Mouse (Mus musculus) T-cell, adult 2 months (primary cell): Measurements from ENCODE around the gene Rhobtb1.

Experiments used
- DNase-seq: peaks from one replicate; pipeline ENCODE4 v3.0.0; 2022; ENCODE audit warnings: low spot score

The Rhobtb1 gene

DNA sequence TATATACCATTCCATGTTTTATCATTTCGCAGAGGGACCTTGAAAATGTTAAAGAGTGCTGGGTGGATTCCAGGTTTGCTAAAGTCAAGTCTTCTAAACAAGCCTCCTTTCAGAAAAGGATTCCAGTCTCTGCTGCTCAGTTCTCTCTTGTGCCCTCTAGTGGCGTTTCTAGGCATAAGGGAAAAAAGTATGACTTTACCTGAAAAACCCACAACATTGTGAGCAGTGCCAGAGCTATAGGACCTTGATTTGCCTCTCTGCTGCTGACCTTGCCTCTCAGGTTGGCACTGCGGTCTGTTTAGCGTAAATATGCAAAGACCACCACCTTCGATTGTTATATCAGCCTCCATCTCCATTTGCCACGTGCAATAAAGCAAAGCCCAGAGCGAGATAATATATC lies 13.9 kb downstream of the Rhobtb1 start:
- DNase-seq, result no peak

DNA sequence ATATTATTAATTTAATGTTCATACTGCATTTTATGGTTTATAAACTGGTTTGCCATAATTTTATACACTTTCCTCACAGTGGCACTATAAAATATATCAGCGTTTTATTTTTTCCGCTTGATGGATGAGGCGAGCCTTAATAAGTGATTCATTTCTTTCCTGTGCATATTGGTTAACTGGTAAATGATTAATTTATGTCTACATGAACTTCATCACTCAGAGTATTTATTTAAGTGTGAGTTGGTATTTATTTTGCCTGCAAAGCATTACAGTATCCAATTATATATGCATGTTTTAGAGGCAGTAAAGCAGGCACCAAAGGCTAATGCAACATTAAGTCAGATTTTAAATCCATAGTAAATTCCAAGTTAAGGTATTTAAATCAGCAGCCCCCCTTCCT lies 14.6 kb downstream of the Rhobtb1 start:
- no peak for DNase-seq

DNA sequence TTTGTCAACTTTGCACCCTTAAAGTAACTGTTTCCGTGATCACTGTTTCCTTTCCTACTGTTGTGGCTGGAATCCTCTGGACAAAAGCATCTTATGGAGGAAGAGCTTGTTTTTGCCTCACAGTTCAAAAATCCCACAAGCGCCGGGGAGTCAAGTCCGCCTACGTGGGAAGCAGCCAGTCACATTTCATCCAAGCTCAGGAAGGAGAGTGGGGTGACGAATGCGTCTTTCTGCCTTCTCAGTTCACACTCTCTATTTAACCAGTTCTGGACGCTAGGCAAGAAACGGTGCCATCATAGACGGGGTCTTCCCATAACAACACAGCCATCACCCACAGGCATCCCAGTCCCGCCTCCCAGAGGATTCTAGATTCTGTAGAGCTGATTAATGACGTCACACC lies 15.3 kb downstream of the Rhobtb1 start:
- DNase-seq, result no peak

DNA sequence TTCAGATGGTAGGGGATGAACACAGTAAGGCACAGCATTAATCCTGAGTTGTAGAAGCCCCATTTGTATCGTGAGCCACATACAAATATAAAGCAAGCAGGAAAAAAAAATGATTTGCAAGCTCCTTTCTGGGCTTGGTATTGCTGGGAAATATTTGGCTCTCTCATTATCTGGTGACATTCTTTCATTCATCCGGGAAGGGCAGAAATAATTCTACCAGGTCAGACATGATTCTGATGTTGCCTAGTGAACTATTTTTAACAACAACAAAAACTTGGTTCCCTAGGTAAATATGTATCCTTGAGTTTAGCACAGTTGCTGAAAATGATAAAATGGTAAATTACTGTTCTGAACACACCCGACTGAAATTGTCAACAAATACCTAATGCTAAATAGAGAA lies 21.2 kb downstream of the Rhobtb1 start:
- no peak for DNase-seq

DNA sequence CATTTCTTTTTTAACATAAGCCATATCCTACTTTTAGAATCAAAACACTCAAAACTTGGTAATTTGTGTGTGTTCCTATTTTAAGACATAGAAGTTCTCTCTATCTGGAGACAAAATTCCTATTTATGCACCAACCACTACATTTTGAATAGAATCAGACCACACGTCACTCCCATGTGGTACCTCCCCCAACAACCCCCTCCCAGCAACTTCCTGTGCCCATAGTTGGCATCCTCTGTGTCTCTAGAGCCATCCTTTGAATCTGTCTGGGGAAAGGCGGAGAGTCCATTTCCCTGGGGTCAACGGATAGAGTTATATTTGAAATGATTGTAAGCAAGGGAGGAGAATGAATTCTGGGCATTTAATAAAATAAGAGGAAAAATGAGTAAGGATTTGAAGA lies 24.9 kb downstream of the Rhobtb1 start:
- no peak for DNase-seq

GRCm38 (mm10) chr10:69179341-69179740 lies 28.1 kb downstream of the Rhobtb1 start:
- no peak for DNase-seq

DNA sequence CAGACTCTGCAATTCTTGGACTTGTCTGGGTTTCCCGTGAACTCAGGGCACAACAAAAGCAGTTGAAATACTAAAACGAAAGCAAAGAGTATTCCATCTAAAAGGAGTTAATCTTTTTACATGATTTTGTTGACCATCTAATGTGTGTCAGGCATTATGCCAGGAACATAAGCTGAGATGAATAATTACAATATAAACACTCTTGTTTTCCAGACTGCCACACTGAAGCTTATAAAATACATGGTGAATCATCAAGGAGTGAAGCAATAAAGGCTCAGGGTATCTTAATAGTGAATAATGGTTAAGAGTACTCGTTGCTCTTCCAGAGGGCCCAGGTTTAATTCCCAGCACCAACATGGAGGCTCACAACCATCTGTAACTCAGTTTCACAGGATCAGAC lies 29.8 kb downstream of the Rhobtb1 start:
- no peak for DNase-seq

GRCm38 (mm10) chr10:69184903-69185302 lies 33.7 kb downstream of the Rhobtb1 start:
- DNase-seq, result no peak

- DNase-seq, result no peak
These were observed 34.2 kb downstream of the Rhobtb1 start for GRCm38 (mm10) chr10:69185431-69185830.

- peak; percentile 17 for DNase-seq
These were observed 35.0 kb downstream of the Rhobtb1 start for GRCm38 (mm10) chr10:69185894-69186893.

- no peak for DNase-seq
These were observed 36.7 kb downstream of the Rhobtb1 start for GRCm38 (mm10) chr10:69187773-69188443.

DNA sequence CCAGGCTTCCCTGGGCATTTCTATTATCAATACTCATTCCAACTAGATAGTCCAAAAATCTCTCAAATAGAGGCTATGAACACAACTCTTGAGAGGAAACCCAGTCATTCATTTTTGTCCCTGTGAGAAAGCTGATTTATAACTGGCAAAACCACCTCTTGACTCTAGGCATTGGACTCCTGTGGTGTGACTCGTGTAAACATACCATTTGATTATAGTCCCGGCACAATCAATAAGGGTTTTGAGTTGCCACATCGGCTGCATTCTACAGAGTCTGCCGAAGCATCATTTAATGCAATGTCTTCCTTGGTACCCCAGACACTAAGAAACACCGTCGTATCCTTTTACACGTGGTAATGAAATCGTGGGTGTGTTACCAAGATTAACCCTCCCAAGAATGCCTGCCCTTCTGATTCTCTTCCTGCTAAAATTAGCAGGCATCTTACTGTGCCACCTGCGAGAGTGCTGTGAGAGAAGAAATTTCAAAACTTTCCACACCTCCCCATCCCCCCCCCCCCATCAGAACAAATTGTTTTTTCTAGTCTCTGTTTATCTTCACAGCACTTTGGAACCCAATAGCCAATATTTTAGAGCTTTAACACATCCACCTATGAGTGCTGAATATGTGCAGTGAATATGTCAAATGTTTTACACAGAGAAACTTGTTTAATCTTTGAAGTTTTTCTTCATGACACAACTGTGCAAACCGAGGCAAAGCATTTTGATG lies 39.4 kb downstream of the Rhobtb1 start:
- DNase-seq, result no peak

- no peak for DNase-seq
These were observed 41.0 kb downstream of the Rhobtb1 start for GRCm38 (mm10) chr10:69192266-69192665.

DNA sequence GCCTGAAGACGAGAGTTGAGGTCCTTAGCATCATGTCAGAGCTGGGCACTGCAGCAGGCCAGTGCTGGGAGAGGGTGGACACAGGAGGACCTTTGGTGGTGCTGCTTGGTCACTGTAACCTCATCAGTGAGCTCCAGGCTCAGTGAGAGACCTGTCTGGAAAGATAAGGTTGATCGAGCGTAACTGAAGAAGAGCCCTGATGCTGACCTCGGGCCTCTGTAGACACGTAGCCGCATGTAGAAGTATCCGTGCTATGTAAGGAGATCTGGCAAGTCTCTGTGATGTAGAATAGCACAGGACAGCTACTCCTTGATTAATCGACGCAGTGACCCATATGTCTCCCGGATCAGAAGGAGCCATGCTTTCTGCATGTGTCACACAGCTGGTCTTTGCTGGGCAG lies 42.5 kb downstream of the Rhobtb1 start:
- DNase-seq, result no peak

DNA sequence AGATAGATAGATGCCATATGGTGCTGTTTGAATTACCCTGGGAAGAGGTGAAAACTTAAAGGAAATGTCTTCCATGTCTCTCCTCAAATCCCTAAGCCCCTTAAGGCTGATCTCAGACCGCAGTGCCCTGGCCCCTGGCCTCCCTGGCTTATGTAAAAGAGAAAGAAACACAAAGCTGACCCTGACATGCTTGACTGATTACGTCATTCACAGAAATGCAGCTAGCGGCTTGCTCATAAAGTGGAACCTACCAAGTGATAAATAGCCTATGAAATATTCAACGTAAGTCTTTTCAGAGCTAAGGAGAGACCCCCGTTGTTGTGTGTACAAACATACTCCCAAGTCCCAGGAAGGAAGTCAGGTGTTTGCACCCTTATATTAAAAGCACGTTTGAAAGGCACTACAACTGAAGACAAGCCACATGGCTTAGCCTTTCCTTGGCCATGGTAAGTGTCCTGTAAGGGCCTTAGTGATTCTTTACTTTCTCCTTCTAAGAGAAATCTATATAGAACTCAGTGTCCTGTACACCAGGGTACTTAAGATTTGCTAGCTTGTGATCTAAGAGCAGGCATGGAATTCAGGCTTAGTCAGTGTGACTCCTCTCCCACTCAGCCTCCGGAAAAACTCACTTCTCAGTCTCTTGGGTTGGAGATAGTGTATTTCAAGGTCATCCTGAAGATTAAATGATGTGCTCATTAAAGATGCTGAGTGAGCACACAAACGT lies 53.6 kb downstream of the Rhobtb1 start:
- DNase-seq, result no peak

- DNase-seq, result no peak
These were observed 54.8 kb downstream of the Rhobtb1 start for GRCm38 (mm10) chr10:69206081-69206480.

DNA sequence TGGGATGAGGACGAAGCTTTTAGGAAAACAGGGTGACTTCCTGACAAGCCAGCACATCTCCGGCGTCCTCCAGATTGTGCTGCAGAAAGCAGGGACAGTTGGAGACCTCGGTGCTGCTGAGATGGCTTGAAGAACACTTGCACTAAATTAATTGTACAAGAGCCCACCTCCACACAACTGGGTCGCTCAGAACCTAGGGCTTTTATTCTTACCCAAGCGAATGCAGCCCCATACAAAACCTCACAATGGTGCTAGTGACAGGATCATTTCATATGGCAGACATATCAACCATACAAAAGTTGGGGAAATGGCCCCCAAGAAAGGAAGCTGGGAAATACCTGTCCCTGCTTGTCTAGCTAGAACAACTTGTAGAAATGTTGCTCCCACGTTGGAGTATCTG lies 56.2 kb downstream of the Rhobtb1 start:
- DNase-seq, result no peak

DNA sequence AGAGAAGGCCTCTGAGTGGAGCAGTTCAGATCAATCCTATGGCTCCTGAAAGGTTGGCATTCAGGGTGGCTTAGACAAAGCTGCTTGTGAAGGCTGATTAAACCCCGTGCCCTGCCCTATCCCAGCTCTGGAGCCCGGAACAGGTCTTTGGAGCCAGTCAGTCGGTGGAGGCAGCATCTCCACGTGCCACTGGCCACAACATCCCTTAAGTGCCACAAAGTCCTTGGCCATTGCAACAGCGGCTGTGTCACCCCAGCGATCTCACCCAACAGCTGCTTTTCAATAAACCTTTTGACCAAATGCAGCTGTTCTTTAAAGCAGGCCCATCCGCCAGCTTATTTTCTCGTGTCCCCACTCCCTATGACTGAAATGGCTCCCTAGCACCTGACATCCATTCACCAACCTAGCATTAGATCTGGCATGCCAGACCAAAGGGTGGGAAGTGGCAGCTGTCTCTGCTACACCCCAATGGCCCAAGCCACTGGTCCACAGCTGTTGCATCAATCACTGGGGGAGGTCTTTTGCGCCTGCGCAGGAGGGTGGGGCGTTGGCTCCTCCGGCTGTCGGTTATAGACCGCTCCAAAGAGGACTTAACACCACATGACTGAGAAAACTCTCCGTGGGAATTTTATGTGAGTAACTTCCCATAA lies 56.9 kb downstream of the Rhobtb1 start:
- no peak for DNase-seq

GRCm38 (mm10) chr10:69208705-69209104 lies 57.5 kb downstream of the Rhobtb1 start:
- no peak for DNase-seq

- no peak for DNase-seq
These were observed 58.8 kb downstream of the Rhobtb1 start for GRCm38 (mm10) chr10:69210006-69210405.

- DNase-seq, result no peak
These were observed 59.4 kb downstream of the Rhobtb1 start for GRCm38 (mm10) chr10:69210659-69211058.
